Mouse (Mus musculus) layer of hippocampus, postnatal 10 days (tissue): ENCODE measurements around the gene Sema5b. TPM values are rescaled to one million over a fixed set of nuclear protein-coding genes. Genes with fewer than 3 reads are reported as not detected.

Source experiments
- DNase-seq, 2 experiments: peaks; one replicate each; pipeline ENCODE4 v3.0.0; 2021; ENCODE audit warnings: low spot score in 2 of 2
- total RNA-seq, 2 experiments: library from RNA; stranded (reverse); gene quantifications; 2 replicates each; pipeline ENCODE4 v1.2.3; 2021

Sema5b gene
- total RNA-seq, 2 experiments from 2014 or later = 29.4 to 30.9 TPM

DNA sequence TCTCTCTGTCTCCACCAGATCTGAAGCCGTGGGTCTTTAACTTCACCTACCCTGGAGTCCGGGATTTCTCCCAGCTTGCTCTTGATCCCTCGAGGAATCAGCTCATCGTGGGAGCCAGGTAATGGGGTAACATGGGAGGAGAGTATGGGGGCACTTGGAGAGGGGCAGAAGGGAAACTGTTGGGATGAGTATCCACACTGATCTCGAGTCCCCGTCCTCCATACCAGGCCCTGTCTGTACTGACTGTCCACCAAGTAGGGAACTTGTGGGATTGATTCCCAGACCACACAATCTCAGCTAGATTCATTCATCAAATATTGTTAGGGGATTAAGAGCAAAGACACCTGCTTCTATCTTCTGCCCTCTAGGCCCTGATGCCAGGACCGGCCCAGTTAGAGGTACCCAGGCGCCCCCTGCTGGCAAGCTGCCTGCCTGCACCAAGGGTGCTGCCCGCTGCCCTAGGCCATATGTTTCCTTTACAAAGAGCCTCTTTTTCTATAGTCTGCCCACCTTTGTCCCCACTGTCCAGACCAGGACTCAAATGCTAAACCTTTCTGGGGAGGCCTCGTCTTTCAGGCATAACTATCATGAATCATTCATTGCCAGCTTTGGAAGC is 87.2 kb downstream of the Sema5b start:
- peak; percentile 76 to 84 for DNase-seq

DNA sequence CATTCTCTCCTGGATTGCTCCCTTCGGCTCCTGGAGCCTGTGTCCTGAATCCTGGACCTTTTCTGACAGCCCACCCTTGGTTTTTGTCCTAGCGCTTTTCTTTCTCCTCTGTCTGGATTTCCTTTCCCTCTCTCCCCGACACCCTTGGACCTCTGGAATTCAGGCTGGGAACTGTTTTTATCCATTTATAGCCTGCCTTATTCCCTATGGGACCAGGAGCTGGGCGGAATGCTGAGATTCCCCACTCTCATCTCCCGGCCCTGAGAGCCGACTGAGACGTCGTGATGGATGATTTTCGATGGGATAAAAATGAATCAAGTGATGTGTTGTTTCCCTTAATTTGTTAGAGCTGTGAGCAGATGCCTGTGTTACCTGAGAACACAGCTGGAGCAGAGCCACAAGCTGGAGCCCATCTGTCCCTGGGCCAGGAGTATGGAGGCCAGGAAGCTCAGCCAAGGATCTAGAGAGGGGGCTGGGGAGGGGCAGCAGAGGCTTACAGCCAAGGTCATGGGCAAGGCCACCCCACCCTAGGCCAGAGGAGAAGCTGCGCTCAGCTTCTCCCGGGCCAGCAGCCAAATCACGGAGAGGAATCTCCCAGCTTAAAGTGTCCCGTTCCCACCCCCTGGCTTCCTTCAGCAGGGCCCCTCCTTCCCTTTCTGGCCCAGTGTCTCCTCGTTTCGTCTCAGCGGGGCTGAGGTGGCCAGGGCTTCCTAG is 89.7 kb downstream of the Sema5b start:
- no peak for DNase-seq

DNA sequence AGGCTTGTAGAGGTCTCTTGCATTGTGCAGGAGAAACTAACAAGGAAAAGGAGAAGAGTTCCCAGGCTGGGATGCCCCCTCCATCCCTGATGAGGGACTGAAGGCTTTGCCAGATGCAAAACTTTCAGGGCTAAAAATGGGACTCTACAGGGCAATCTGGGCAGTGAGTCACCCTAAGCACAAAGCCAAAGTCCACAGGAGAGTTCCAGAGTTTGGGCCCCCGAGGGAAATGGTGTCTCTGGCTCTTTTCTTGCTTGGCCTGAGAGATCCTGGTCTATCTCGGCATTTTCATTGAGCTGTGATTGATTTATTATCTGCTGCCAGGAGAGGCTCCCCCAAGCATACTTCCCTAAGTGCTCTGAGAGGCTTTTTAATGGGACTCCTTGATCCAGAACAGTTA is 92.1 kb downstream of the Sema5b start:
- DNase-seq = no peak

DNA sequence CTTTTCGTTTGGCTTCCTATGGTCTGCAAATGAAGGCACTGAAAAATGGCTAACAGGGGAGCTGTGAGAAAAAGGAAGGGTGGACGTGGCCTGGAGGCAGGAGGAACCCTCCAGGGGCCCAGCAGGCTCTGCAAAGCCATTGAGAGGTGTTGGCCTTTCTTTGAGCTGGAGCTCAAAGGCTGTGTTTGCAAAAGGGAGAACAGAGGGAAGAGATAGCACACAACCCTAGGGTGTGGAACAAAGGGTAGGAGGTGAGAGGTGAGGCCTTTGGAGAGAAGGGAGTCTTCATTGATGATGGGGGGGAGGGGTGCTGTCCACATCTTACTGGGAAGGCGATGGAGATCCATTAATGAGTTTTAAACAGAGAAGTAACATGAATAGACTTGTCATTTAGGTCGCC is 94.0 kb downstream of the Sema5b start:
- no peak for DNase-seq

DNA sequence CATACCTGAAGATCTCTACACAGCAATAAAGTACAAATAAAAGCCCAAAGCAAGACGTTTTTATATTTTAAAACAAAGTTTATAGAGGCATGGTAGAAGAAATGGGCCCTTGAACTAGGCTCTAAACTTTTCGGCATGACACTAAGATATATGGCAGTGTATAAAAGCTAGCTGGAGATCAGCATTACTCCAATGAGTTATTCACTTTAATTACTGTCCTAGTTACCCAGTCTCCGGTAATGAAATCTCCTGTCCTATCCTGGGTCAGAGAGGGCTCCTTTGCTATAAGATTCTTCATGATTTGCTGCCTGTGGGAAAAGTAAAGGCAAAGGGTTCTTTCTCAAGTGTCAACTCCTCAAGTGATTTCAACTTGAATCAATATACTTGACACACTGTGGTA is 98.6 kb downstream of the Sema5b start:
- DNase-seq = no peak

DNA sequence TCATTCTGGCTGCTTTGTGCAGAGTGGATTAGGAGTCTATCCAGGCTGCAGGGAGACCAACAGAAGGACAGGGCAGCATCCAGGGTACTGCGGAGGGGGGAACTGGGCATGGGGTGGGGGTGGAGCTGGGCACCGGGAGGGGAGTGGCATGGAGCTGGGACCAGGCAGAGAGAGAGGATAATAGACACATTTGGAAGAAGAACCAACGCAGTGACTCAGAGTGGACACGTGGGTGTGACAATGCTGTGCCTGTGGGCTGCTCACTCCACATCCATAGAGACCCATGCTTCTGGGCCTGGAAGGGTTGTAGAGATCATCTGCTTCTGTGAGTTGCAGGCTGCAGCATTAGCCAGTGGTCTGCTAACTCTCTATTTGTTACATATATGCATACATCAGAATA is 107.9 kb downstream of the Sema5b start:
- no peak for DNase-seq

DNA sequence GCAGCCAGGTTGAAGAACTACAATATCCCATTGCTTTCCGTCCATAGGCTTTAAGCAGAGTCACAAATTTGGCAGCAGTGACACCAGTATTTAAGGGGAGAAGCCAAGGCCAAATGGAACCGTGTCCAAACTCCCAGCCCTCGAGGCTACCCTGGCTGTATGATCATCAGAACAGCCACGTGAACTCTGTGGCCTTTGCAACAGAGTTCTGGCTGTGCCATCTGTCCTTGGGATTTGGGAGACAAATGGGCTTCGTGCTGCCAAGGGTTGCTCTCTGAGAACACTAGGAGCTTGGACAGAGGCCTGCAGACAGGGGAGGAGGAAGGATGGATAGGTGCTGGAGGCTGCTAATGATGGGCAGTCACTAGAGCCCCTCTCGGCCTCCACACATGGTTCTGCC is 111.3 kb downstream of the Sema5b start:
- no peak for DNase-seq

DNA sequence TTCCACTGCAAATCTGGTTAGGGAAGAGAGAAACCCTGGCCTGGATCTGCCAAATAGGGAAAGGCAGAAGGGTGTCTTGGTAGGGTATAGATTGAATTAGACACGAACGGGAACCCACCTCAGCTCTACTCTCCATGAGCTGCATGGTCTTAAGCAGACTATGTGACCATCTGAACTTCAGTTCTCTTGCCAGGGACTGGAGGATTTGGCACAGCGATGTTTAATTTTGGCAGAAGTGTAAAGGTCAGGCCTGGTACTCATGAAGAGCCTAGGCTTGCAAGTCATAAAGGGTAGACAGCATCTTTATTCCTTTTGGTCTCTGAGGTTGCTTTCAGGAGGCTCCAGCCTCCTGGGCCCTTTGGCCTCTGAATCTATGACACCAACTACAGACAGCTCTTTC is 111.8 kb downstream of the Sema5b start:
- no peak for DNase-seq

DNA sequence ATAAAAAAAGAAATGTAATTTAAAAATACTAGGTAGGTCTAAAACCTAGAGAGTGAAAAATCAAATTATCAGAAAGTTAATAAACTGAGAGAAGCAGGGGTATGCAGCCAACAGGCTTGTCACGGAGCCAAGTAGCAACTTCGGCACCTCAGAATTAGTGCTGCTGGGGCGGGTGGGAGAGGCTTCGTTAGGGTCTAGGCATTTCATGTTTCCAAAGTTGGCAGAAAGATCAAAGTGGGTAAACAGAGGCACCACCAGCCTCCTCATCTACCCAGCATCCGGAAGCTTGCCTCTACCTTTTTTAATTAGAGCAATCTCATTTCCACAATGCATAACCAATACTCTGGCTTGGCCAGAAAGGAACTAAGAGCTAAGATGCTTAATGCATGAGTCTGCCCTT is 113.0 kb downstream of the Sema5b start:
- no peak for DNase-seq

DNA sequence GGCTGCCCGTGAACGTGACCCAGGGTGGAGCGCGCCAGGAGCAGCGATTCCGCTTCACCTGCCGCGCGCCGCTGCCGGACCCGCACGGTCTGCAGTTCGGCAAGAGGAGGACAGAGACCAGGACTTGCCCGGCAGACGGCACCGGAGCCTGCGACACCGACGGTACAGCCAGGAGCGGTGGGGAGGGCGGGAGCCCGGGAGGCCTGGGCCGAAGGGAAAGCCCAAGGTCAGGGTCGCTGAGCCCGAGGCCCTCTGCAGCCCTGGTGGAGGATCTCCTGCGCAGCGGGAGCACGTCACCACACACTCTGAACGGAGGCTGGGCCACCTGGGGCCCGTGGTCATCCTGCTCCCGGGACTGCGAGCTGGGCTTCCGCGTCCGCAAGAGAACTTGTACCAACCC is 119.3 kb downstream of the Sema5b start:
- no peak for DNase-seq

DNA sequence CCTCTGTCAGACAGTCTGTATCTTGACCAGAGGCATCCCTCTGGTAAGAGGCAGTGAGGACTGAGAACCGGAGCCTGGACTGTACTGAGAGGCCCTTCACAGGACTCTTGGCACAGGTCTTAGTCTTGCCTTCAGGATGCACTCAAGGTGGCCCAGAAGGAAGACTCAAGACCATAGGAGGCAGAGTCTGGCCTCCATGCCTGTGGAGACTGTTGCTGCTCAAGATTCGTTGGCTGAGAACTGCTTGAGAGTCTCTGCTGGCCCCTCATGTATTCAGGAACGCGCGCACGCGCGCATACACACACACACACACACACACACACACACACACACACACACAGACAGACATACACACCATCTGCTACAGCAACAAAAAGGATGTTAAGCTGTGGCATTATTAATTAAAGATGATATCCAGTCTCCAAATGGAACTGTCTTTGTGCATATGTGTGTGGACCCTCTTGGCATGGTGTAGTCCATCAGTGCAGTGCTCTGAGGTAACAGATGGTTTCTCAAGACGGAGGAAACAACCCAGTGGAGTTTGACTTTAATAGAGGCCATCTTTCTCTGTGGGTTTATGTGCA is 123.0 kb downstream of the Sema5b start:
- DNase-seq = no peak

DNA sequence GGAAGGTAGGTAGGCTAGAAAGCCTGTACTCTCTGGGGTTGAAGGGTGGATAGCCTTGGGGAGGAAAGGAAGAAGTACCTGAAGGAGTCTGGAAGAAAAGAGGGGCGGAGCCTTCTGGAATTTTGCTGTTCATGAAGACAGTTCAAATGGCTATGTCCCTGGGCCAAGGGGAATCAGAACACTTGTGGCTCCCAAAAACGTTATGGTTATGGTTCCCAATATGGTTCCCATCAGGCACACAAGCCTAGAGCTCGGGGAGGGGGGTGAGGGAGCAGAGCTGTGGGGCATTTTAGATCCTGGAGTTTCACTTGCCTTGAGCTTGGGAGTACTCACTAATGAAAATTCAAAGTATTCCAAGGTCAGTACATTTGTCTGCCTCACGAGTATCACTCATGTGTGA is 123.9 kb downstream of the Sema5b start:
- no peak for DNase-seq

DNA sequence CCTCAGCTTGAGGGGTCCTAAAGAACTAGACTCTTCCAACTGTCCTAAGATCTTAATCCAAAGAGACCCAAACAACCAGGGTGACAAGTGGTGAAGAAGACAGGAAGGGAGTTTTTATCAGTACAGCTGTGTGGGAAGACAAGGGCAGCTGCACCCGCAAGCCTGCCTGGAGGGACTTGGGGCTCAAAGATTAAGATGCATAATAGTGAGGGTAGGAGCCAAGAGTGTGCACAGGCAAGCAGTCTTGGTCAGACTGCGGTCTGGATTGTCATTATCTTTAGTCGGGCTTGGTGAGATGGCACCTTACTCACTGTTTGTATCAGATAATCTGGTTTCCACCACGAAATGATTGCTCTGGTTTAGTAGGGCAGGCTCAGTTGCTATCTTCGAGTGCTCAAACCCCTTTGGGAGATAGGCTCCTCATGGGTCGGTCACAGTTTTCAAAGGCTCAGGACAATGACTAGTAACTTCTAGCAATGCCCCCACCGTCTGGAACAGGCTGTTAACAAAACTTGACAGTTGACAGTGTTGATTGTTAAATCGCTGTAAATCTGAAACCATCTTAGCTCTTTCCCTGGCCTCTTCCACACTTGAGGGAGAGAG is 136.7 kb downstream of the Sema5b start:
- no peak for DNase-seq

DNA sequence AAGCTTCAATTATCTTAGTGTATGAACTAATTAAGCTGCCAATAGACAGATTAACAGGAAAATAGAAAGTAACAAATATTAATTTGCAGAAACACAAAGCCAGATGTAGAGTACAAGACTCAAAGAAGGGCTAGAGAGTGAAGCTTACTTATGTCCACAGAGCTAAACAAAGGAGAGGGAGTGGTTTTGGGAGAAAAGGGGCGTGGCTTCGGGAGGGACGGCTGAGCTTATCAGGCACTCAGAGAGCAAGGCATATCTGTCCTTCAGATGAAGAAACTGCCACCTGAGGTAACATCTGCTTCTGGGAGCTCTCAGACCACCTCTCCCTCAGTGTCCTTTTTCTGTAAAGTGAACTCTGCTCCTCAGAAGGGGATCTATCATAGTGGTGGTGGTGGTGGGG is 137.5 kb downstream of the Sema5b start:
- no peak for DNase-seq

DNA sequence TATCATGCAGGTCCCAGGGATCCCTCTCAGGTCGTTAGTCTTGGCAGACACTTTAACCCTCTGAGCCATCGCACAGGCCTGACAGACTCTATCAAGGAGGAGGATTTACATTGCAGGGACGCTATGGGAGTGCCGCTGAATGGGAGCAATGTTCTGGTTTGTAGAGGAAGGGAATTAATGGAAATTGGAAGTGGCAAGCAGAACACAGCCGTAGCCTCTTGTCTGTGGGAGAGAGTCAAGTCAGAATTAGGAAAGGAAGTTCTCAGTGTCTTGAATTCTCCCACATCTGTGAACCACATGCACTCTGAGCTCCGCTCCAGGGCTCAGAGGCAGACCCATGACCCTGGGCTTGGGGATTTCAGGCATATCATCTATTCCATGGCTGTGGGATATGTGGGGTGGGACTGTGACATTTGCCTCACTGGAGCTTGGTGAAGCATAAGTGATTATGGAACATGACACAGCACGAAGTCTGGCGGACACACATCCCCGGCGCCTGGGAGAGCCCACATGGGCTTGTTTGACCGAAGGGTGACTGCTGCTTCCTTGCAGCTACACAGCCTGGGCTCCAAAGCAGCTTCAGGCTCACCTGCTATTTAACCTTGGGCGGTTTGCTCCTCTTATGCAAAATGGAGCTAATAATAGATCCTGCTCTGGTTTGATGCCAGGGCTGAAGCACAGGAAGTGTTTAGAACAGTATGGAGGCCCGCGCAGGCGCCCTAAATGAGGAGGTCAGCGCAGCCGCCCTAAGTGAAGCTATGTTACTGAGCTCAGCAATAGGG is 140.6 kb downstream of the Sema5b start:
- DNase-seq = no peak

DNA sequence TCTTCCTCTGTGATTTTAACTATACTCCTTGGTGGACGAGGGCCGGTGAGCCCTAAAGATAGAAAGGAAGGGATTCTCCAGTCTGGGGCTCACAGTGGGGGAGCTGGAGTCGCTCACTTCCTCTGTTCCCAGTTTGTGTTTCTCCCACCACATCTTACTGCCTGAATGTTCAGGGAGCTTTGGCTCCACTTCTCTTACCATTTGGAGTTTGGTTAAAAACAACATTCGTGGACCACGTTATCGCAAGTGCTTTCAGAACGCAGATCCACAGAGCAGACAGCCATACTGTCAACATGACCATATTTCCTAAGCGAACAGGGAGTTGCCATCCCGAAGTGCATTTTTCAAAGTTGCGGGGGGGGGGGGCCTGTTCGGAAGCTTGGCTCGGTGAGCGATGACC is 144.1 kb downstream of the Sema5b start:
- no peak for DNase-seq

DNA sequence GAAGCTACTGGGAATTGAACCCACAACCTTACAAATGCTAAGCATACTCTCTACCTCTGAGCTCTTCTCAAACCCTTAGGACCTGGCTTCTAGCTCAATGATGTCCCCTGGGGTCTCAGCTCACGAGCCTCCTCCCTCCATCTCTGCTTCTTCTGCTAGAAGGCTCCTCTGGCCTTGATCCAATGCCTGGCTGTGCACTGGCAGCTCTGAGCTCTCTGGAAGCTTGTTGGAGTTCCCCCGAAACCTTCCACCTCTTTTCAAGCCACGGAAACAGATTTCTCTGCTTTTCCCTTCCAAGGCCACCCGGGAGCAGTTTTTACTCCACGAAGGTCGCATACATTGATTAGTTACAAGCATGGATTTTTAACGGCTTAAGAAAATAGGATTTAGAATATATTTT is 145.5 kb downstream of the Sema5b start:
- no peak for DNase-seq

DNA sequence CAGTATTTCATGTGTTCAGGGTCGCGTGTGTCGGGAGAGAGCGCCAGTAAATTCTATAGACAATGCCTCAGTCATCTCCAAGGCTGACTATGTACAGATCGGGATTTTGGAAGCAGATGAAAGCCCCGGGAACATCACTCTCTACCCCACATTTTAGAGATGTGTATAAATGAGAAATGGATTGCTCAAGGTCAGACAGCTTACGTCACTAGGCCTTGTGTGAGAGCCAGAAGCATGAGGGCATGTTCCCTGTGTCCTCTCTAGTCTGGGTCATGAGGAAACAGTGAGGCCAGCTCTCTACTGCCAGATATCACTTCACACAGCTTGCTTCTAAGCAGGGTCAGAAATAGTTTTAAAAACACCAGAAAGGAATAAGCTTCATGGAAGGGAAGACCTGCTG is 150.7 kb downstream of the Sema5b start:
- DNase-seq = no peak

DNA sequence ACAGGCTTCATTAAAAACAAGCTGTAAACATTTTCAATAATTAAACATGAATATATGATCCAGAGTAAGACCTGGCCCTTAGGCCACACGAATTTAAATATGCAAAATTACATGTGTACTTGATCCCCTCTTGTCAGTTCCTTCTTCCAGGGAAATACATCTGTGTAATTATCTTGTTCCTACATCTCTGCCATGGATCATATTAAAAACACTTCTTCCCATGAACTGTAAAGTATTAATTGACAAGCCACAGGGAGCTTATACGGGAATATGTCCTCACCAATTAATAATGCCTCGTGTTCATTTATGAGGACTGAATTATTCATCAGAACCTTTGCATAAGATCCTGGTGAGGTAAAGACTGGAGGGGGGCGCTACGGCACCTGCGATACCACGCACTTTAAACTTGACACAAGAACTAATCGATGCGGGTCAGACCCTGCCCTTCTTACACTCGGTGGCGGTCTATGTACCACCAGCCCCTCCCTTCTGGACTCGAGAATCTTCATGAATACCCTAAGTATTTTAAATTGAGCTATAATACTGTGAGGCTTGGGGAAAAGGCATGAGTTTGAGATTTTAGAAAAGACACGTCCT is 153.4 kb downstream of the Sema5b start:
- no peak for DNase-seq

DNA sequence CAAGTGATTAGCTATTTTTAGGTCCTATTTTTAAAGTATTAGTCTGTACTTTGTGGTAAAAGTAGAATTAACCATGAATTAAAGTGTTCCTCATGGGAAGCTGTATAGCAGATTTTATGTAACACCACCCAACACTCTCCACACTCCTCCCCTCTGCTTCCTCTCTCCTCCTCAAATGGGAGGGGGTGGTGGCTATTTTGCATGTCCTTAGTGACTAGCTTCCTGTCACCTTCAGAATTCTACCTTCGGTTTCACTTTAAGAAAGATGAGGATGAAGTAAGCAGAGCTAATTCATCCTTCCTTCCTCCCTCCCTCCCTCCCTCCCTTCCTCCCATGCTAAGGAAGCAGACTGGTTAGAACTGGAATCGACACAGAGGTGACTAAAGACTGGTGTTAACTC is 155.2 kb downstream of the Sema5b start:
- DNase-seq = no peak

DNA sequence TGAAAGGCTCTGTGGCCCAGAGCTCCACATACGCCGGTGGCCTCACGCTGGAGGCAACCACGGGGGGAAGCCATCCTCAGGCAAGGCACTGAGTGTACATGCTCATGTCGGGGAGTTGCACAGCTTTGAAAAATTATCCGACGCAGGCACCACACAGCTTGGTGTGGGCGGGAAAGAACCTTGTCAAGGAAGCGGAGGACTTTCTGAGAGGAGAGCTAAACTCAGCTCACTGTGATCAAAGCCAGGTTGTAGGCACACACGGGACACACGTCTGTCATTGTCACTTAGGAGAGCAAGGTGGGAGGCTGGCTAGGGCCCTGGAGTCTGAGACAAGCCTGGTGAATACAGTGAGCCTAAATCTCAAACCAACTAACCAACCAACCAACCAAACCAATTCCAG is 160.9 kb downstream of the Sema5b start:
- no peak for DNase-seq
